In genomic region chr8:42870262-42870661, GRCm38 (mm10) we compare ENCODE assay signal across 11 mouse cellular contexts.
DNase-seq lines count a peak whose midpoint lies in the region.
"Had no signal": no experiment of that assay in that cellular context is flagged by ENCODE, and none has a peak within 500 bp of the region (broad histone marks: within the 10 kb centered on the region; RNA-seq: fewer than 3 reads in every experiment).

No protein-coding gene starts in this region.

- intact Hi-C loops in heart, postnatal 25 days (cut with DNase I) = no loop called here

- peak; percentile 22 for DNase-seq in cerebellum, adult 11-12 months
- no peak for DNase-seq in cerebellum, adult 11 months
- peak; percentile 41 for DNase-seq in cerebellum, adult 9-11 months
- DNase-seq in cerebellum, postnatal 36 days = no peak
- peak; percentile 1 for DNase-seq in Muller cell, postnatal 12 days (ENCODE audit: inconsistent ontology term)
- peak; percentile 12 for DNase-seq in brain, adult 2 months (ENCODE audit: low read depth, low spot score)
- DNase-seq in heart, postnatal 25 days (ENCODE audit: low spot score) = no peak
- DNase-seq: adrenal gland, adult 8-10 months; adrenal gland, postnatal 14 days; adrenal gland, postnatal 36 days; embryo, embryonic 11 days had no signal

Comparison
In these comparisons a context has a peak if more than half of its experiments do, and no peak if none do; other contexts are left out.
1. DNase-seq: peak in cerebellum, adult 11-12 months (single experiment), cerebellum, adult 9-11 months (single experiment), Muller cell, postnatal 12 days (single experiment) and brain, adult 2 months (single experiment); none in cerebellum, adult 11 months (single experiment), cerebellum, postnatal 36 days (0 of 2) and heart, postnatal 25 days (single experiment).